Mouse (Mus musculus) ES-Bruce4 (cell line): Measurements from ENCODE around the gene Erfe.

ENCODE experiments used
- CTCF ChIP-seq: IDR thresholded peaks from one replicate; pipeline ENCODE4 v1.8.1; 2011; ENCODE audit warnings: low read depth, low read length
- EP300 ChIP-seq: IDR thresholded peaks from 2 replicates; pipeline ENCODE4 v1.6.1; 2011; ENCODE audit warnings: low read depth, low read length; ENCODE audit not compliant: insufficient read depth
- POLR2A ChIP-seq: IDR thresholded peaks from one replicate; pipeline ENCODE4 v1.8.1; 2011; ENCODE audit warnings: low read length; ENCODE audit not compliant: insufficient read depth

GRCm38 (mm10) chr1:91369408-91369807 is 3.2 kb downstream of the Erfe start:
- TF ChIP-seq EP300 (no peak), CTCF (no peak), POLR2A (no peak)
